Mouse (Mus musculus) CH12.LX (cell line): ENCODE results near the gene Il12rb1.

Experiments used
- CHD1 ChIP-seq: IDR thresholded peaks from 2 replicates; pipeline ENCODE4 v1.6.1; 2012; ENCODE audit warnings: low read depth, low read length, improper control_type of control experiment, inconsistent platforms
- CHD2 ChIP-seq: IDR thresholded peaks from 2 replicates; pipeline ENCODE4 v1.6.1; 2011; ENCODE audit warnings: low read length, improper control_type of control experiment
- CTCF ChIP-seq, 2 experiments: IDR thresholded peaks in 1 of 2; conservative IDR thresholded peaks in 1 of 2; 2 replicates each; pipeline ENCODE4 v1.5.1; 2011 to 2012; ENCODE audit warnings: low read depth in 2 of 2, low read length in 2 of 2, improper control_type of control experiment in 1 of 2, inconsistent platforms in 1 of 2, mild to moderate bottlenecking in 1 of 2, moderate library complexity in 1 of 2
- GABPA ChIP-seq: IDR thresholded peaks from 2 replicates; pipeline ENCODE4 v1.6.1; 2012; ENCODE audit warnings: low read depth, low read length, improper control_type of control experiment, inconsistent platforms; ENCODE audit not compliant: insufficient replicate concordance
- JUND ChIP-seq: conservative IDR thresholded peaks from 2 replicates; pipeline ENCODE4 v1.6.1; 2011; ENCODE audit warnings: low read depth, low read length, improper control_type of control experiment
- KAT2A ChIP-seq: IDR thresholded peaks from 2 replicates; pipeline ENCODE4 v1.6.1; 2012; ENCODE audit warnings: low read length, improper control_type of control experiment, inconsistent platforms; ENCODE audit not compliant: insufficient replicate concordance
- NRF1 ChIP-seq: IDR thresholded peaks from 2 replicates; pipeline ENCODE4 v1.6.1; 2014; ENCODE audit warnings: low read depth, mild to moderate bottlenecking, inconsistent platforms, low read length, improper control_type of control experiment, moderate library complexity
- POLR2A ChIP-seq: IDR thresholded peaks from 2 replicates; pipeline ENCODE4 v1.6.1; 2011; ENCODE audit warnings: low read depth, mild to moderate bottlenecking, improper control_type of control experiment, low read length
- POLR2AphosphoS2 ChIP-seq: IDR thresholded peaks from 2 replicates; pipeline ENCODE4 v1.6.1; 2011; ENCODE audit warnings: low read depth, low read length, improper control_type of control experiment
- TBP ChIP-seq: conservative IDR thresholded peaks from 2 replicates; pipeline ENCODE4 v1.6.1; 2011; ENCODE audit warnings: low read depth, low read length, improper control_type of control experiment
- ZC3H11A ChIP-seq: IDR thresholded peaks from 2 replicates; pipeline ENCODE4 v1.6.1; 2012; ENCODE audit warnings: low read depth, mild to moderate bottlenecking, inconsistent platforms, low read length, improper control_type of control experiment
- ZMIZ1 ChIP-seq: IDR thresholded peaks from 2 replicates; pipeline ENCODE4 v1.6.1; 2012; ENCODE audit warnings: low read depth, mild to moderate bottlenecking, inconsistent platforms, low read length, improper control_type of control experiment
- ZNF384 ChIP-seq: IDR thresholded peaks from 2 replicates; pipeline ENCODE4 v1.6.1; 2012; ENCODE audit warnings: low read depth, low read length, improper control_type of control experiment, inconsistent platforms

DNA sequence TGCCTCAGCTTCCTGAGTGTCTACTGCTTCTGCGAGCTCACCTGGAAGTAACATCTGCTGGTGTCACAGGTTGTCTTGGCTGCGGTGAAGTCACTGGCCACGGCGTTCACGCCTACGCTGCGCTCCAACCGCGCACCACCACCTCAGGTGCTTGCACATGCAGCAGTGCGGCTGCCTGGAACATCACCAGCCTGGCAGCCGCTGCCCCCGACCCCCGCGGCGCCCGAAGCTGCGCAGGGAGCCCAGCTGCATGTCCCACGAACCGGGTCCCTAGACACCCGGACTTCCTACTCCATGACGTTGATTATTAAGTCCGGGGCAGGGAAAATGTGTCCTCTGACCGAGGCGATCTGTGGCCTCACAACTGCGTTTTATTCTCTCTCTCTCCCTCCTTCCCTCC is 34.2 kb downstream of the Il12rb1 start:
- TF ChIP-seq CHD2 (no peak), NRF1 (no peak), ZMIZ1 (no peak), GABPA (no peak), CTCF (conservative IDR thresholded peaks at IDR 0.05 in 1 of 2, IDR thresholded peaks at IDR 0.05 in 1 of 2; ENCODE audit: low read depth in 2 of 2, low read length in 2 of 2) (no peak), POLR2A (no peak), CHD1 (no peak), KAT2A (no peak), ZNF384 (no peak), ZC3H11A (no peak), TBP (no peak), POLR2AphosphoS2 (no peak), JUND (no peak)
